Mouse (Mus musculus): ENCODE data around the gene Cyfip2. TPM values are rescaled to one million over a fixed set of nuclear protein-coding genes. Genes with fewer than 3 reads are reported as not detected.

The Cyfip2 gene
- polyA plus RNA-seq, 1 experiment from 2014 or later: 5.3 TPM

GRCm38 (mm10) chr11:46232803-46233202 is 79.9 kb downstream of the Cyfip2 start:
- ATAC-seq (ENCODE audit: extremely low read depth, insufficient number of reproducible peaks, low FRiP score, low TSS enrichment): no peak
- no peaks in the 10 kb centered on the region for H3K36me3 ChIP-seq
- peaks cover 6% of the 10 kb centered on the region for H3K4me1 ChIP-seq
- H3K27ac ChIP-seq (replicated peaks): no peak overlapping the region
- H3K9ac ChIP-seq: no peak overlapping the region
- no peaks in the 10 kb centered on the region for H3K27me3 ChIP-seq (replicated peaks)
- no peak overlapping the region for H3K4me2 ChIP-seq
- no peaks in the 10 kb centered on the region for H3K9me3 ChIP-seq
- no peak overlapping the region for H3K4me3 ChIP-seq
- WGBS: 80% methylated on average over 4 of the region's 4 CpGs

- no peak overlapping the region for H3K4me3 ChIP-seq
- ATAC-seq (ENCODE audit: extremely low read depth, insufficient number of reproducible peaks, low FRiP score, low TSS enrichment): no peak
- H3K4me1 ChIP-seq: peaks cover 6% of the 10 kb centered on the region
- H3K36me3 ChIP-seq: no peaks in the 10 kb centered on the region
- H3K9ac ChIP-seq: no peak overlapping the region
- H3K27ac ChIP-seq (replicated peaks): no peak overlapping the region
- 69% methylated on average over 6 of the region's 6 CpGs for whole genome bisulfite sequencing
- H3K9me3 ChIP-seq: no peaks in the 10 kb centered on the region
- H3K27me3 ChIP-seq (replicated peaks): no peaks in the 10 kb centered on the region
- H3K4me2 ChIP-seq: no peak overlapping the region
Measured at GRCm38 (mm10) chr11:46230184-46230583, 82.5 kb downstream of the Cyfip2 start.

GRCm38 (mm10) chr11:46225345-46225744 is 87.3 kb downstream of the Cyfip2 start:
- ATAC-seq (ENCODE audit: extremely low read depth, insufficient number of reproducible peaks, low FRiP score, low TSS enrichment): no peak
- Histone ChIP-seq H3K4me1 (peaks cover 10% of the 10 kb centered on the region), H3K36me3 (no peaks in the 10 kb centered on the region)

GRCm38 (mm10) chr11:46223575-46223974 is 89.1 kb downstream of the Cyfip2 start:
- no peaks in the 10 kb centered on the region; the same call in 1 of the 2 replicates for H3K27me3 ChIP-seq (replicated peaks)
- H3K9me3 ChIP-seq: no peaks in the 10 kb centered on the region
- no peak overlapping the region for H3K27ac ChIP-seq (replicated peaks)
- no peak for ATAC-seq (ENCODE audit: extremely low read depth, insufficient number of reproducible peaks, low FRiP score, low TSS enrichment)
- H3K4me3 ChIP-seq: no peak overlapping the region
- H3K4me1 ChIP-seq: peaks cover 16% of the 10 kb centered on the region
- WGBS: 62% methylated on average over 2 of the region's 2 CpGs
- H3K4me2 ChIP-seq: no peak overlapping the region
- no peaks in the 10 kb centered on the region for H3K36me3 ChIP-seq
- no peak overlapping the region for H3K9ac ChIP-seq

More at GRCm38 (mm10) chr11:46225345-46225744, 87.3 kb downstream of the Cyfip2 start:
- H3K4me2 ChIP-seq: no peak overlapping the region
- no peak overlapping the region for H3K9ac ChIP-seq
- no peak overlapping the region for H3K27ac ChIP-seq (replicated peaks)
- no peaks in the 10 kb centered on the region for H3K9me3 ChIP-seq
- no peaks in the 10 kb centered on the region; the same call in 1 of the 2 replicates for H3K27me3 ChIP-seq (replicated peaks)
- no peak overlapping the region for H3K4me3 ChIP-seq
- whole genome bisulfite sequencing: 83% methylated on average over 5 of the region's 5 CpGs

GRCm38 (mm10) chr11:46220211-46220610 is 92.4 kb downstream of the Cyfip2 start:
- H3K4me3 ChIP-seq: no peak overlapping the region
- H3K27me3 ChIP-seq (replicated peaks): no peaks in the 10 kb centered on the region; the same call in 1 of the 2 replicates
- peaks cover 17% of the 10 kb centered on the region for H3K4me1 ChIP-seq
- H3K36me3 ChIP-seq: no peaks in the 10 kb centered on the region
- no peaks in the 10 kb centered on the region for H3K9me3 ChIP-seq
- ATAC-seq (ENCODE audit: extremely low read depth, insufficient number of reproducible peaks, low FRiP score, low TSS enrichment): no peak
- no peak overlapping the region for H3K9ac ChIP-seq
- H3K27ac ChIP-seq (replicated peaks): peak overlapping the region; percentile 51
- WGBS: 57% methylated on average over 2 of the region's 2 CpGs
- H3K4me2 ChIP-seq: no peak overlapping the region

- no peak overlapping the region for H3K27ac ChIP-seq (replicated peaks)
- no peaks in the 10 kb centered on the region for H3K36me3 ChIP-seq
- H3K9ac ChIP-seq: no peak overlapping the region
- peaks cover 25% of the 10 kb centered on the region for H3K4me1 ChIP-seq
- H3K27me3 ChIP-seq (replicated peaks): no peaks in the 10 kb centered on the region; the same call in 1 of the 2 replicates
- 77% methylated on average over 9 of the region's 9 CpGs for WGBS
- H3K9me3 ChIP-seq: no peaks in the 10 kb centered on the region
- no peak overlapping the region for H3K4me2 ChIP-seq
- ATAC-seq (ENCODE audit: extremely low read depth, insufficient number of reproducible peaks, low FRiP score, low TSS enrichment): no peak
- H3K4me3 ChIP-seq: no peak overlapping the region
Measured at GRCm38 (mm10) chr11:46219380-46219779, 93.3 kb downstream of the Cyfip2 start.

GRCm38 (mm10) chr11:46218584-46218983 is 94.1 kb downstream of the Cyfip2 start:
- Histone ChIP-seq H3K36me3 (no peaks in the 10 kb centered on the region), H3K4me1 (peaks cover 33% of the 10 kb centered on the region), H3K27ac (replicated peaks) (no peak overlapping the region), H3K27me3 (replicated peaks) (no peaks in the 10 kb centered on the region), H3K9me3 (no peaks in the 10 kb centered on the region), H3K9ac (no peak overlapping the region), H3K4me3 (no peak overlapping the region), H3K4me2 (no peak overlapping the region)
- no peak for ATAC-seq (ENCODE audit: extremely low read depth, insufficient number of reproducible peaks, low FRiP score, low TSS enrichment)
- 48% methylated on average over 5 of the region's 5 CpGs for WGBS

GRCm38 (mm10) chr11:46217686-46218085 is 95.0 kb downstream of the Cyfip2 start:
- Histone ChIP-seq H3K9ac (no peak overlapping the region), H3K27me3 (replicated peaks) (no peaks in the 10 kb centered on the region), H3K4me1 (peaks cover 42% of the 10 kb centered on the region), H3K4me3 (no peak overlapping the region), H3K4me2 (no peak overlapping the region), H3K9me3 (no peaks in the 10 kb centered on the region), H3K36me3 (no peaks in the 10 kb centered on the region), H3K27ac (replicated peaks) (no peak overlapping the region)
- WGBS: 89% methylated on average over 9 of the region's 9 CpGs
- no peak for ATAC-seq (ENCODE audit: extremely low read depth, insufficient number of reproducible peaks, low FRiP score, low TSS enrichment)

- no peak overlapping the region for H3K27ac ChIP-seq (replicated peaks)
- ATAC-seq (ENCODE audit: extremely low read depth, insufficient number of reproducible peaks, low FRiP score, low TSS enrichment): no peak
- no peak overlapping the region for H3K4me3 ChIP-seq
- no peak overlapping the region for H3K9ac ChIP-seq
- peaks cover 51% of the 10 kb centered on the region for H3K4me1 ChIP-seq
- H3K4me2 ChIP-seq: no peak overlapping the region
- H3K36me3 ChIP-seq: no peaks in the 10 kb centered on the region
- no peaks in the 10 kb centered on the region for H3K27me3 ChIP-seq (replicated peaks)
- 69% methylated on average over 7 of the region's 7 CpGs for WGBS
- no peaks in the 10 kb centered on the region for H3K9me3 ChIP-seq
Measured at GRCm38 (mm10) chr11:46216669-46217068, 96.0 kb downstream of the Cyfip2 start.

GRCm38 (mm10) chr11:46215354-46215753 is 97.3 kb downstream of the Cyfip2 start:
- H3K27ac ChIP-seq (replicated peaks): peak overlapping the region; percentile 99
- no peaks in the 10 kb centered on the region for H3K27me3 ChIP-seq (replicated peaks)
- peaks cover 53% of the 10 kb centered on the region for H3K4me1 ChIP-seq
- 9% methylated on average over 3 of the region's 3 CpGs for WGBS
- H3K36me3 ChIP-seq: no peaks in the 10 kb centered on the region
- no peak overlapping the region for H3K4me3 ChIP-seq
- ATAC-seq (ENCODE audit: extremely low read depth, insufficient number of reproducible peaks, low FRiP score, low TSS enrichment): peak; percentile 23; the same call in 1 of the 2 replicates
- H3K9ac ChIP-seq: peak overlapping the region; percentile 74; the same call in 1 of the 2 replicates
- H3K9me3 ChIP-seq: no peaks in the 10 kb centered on the region
- peak overlapping the region; percentile 49 for H3K4me2 ChIP-seq

GRCm38 (mm10) chr11:46214368-46215230 is 98.1 kb downstream of the Cyfip2 start:
- Histone ChIP-seq H3K36me3 (no peaks in the 10 kb centered on the region), H3K4me2 (peak overlapping the region; percentile 49), H3K9ac (peak overlapping the region; percentile 74), H3K27ac (replicated peaks) (peak overlapping the region; percentile 99), H3K4me1 (peaks cover 55% of the 10 kb centered on the region), H3K4me3 (no peak overlapping the region), H3K9me3 (no peaks in the 10 kb centered on the region), H3K27me3 (replicated peaks) (no peaks in the 10 kb centered on the region)
- ATAC-seq (ENCODE audit: extremely low read depth, insufficient number of reproducible peaks, low FRiP score, low TSS enrichment): no peak
- WGBS: 12% methylated on average over 14 of the region's 14 CpGs

GRCm38 (mm10) chr11:46213844-46214243 is 98.8 kb downstream of the Cyfip2 start:
- H3K27me3 ChIP-seq (replicated peaks): no peaks in the 10 kb centered on the region
- peak overlapping the region; percentile 99 for H3K27ac ChIP-seq (replicated peaks)
- no peak overlapping the region for H3K4me3 ChIP-seq
- peak; percentile 55; the same call in 1 of the 2 replicates for ATAC-seq (ENCODE audit: extremely low read depth, insufficient number of reproducible peaks, low FRiP score, low TSS enrichment)
- H3K9me3 ChIP-seq: no peaks in the 10 kb centered on the region
- 20% methylated on average over 5 of the region's 5 CpGs for WGBS
- peaks cover 56% of the 10 kb centered on the region for H3K4me1 ChIP-seq
- peak overlapping the region; percentile 74 for H3K9ac ChIP-seq
- H3K4me2 ChIP-seq: no peak overlapping the region
- H3K36me3 ChIP-seq: no peaks in the 10 kb centered on the region

All from heart, embryonic 13.5 days (tissue).